Mouse (Mus musculus) midbrain, postnatal 0 days (tissue): Measurements from ENCODE around the gene Gm17087. TPM values are rescaled to one million over a fixed set of nuclear protein-coding genes. Genes with fewer than 3 reads are reported as not detected.
A peak's percentile ranks its signal among the peaks of the same experiment; 100 is the strongest.

Experiments
- ATAC-seq: fragments of 200-750 bp; cut with Nextera tagmentation; 2 replicates; pipeline ENCODE4 v1.8.0; 2017; ENCODE audit warnings: moderate number of reproducible peaks, mild to moderate bottlenecking, moderate TSS enrichment, moderate library complexity; ENCODE audit not compliant: low FRiP score
- DNase-seq: peaks from one replicate; pipeline ENCODE4 v3.0.0-alpha.2; 2015; ENCODE audit warnings: low spot score
- H3K27ac ChIP-seq: fragments of 300-500 bp; sonication (generic); 2 replicates; pipeline ENCODE4 v1.5.1; 2014; ENCODE audit warnings: low read depth, mild to moderate bottlenecking, low read length, mixed read lengths
- H3K27me3 ChIP-seq: fragments of 300-500 bp; sonication (generic); 2 replicates; pipeline ENCODE4 v1.6.1; 2014; ENCODE audit warnings: low read length, control low read depth, mixed read lengths; ENCODE audit not compliant: insufficient read depth
- H3K36me3 ChIP-seq: fragments of 300-500 bp; sonication (generic); 2 replicates; pipeline ENCODE4 v1.6.1; 2014; ENCODE audit warnings: low read length, control low read depth, mixed read lengths; ENCODE audit not compliant: insufficient read depth
- H3K4me1 ChIP-seq: fragments of 300-500 bp; sonication (generic); 2 replicates; pipeline ENCODE4 v1.6.1; 2014; ENCODE audit warnings: mild to moderate bottlenecking, control low read depth, antibody characterized with exemption, low read length, mixed read lengths; ENCODE audit not compliant: insufficient read depth
- H3K4me2 ChIP-seq: fragments of 300-500 bp; sonication (generic); 2 replicates; pipeline ENCODE4 v1.6.1; 2014; ENCODE audit warnings: low read depth, mild to moderate bottlenecking, low read length, mixed read lengths; ENCODE audit not compliant: poor library complexity, severe bottlenecking
- H3K4me3 ChIP-seq: fragments of 300-500 bp; sonication (generic); 2 replicates; pipeline ENCODE4 v1.5.1; 2014; ENCODE audit warnings: low read depth, mild to moderate bottlenecking, low read length, moderate library complexity
- H3K9ac ChIP-seq: fragments of 300-500 bp; sonication (generic); replicated peaks from 2 replicates; pipeline ENCODE4 v1.6.1; 2014; ENCODE audit warnings: mild to moderate bottlenecking, low read length, moderate library complexity, mixed read lengths; ENCODE audit not compliant: poor library complexity, severe bottlenecking
- H3K9me3 ChIP-seq: fragments of 300-500 bp; sonication (generic); 2 replicates; pipeline ENCODE4 v1.6.1; 2016; ENCODE audit warnings: low read length, control low read depth
- CTCF ChIP-seq: IDR thresholded peaks from 2 replicates; pipeline ENCODE4 v1.5.1; 2016; ENCODE audit warnings: antibody characterized with exemption, mild to moderate bottlenecking
- WGBS: fragments of 180-500 bp; shearing (Covaris S2); extraction: QIAGEN DNeasy Blood & Tissue Kit; methylation state at CpG from one replicate; pipeline ENCODE4 v1.1.7; 2014; 5-methylcytosine and 5-hydroxymethylcytosine counted together
- polyA plus RNA-seq: library from polyadenylated mRNA; unstranded; fragments of >200 nt; fragmentation: Nextera tagmentation; extraction: Ambion mirVana; gene quantifications from 2 replicates; pipeline ENCODE4 v1.2.1, GENCODE M21; 2015
- total RNA-seq: library from RNA; depleted of rRNA; stranded (reverse); fragments of >200 nt; gene quantifications from 2 replicates; pipeline ENCODE4 v1.2.3, GENCODE M21; 2014

The Gm17087 gene
- total and polyA plus RNA-seq, 2 experiments from 2014 or later = not detected

- Histone ChIP-seq H3K4me1 (no peaks in the 10 kb centered on the region), H3K9ac (no peak overlapping the region), H3K27ac (no peak overlapping the region), H3K4me2 (no peak overlapping the region), H3K36me3 (no peaks in the 10 kb centered on the region), H3K9me3 (no peaks in the 10 kb centered on the region), H3K27me3 (no peaks in the 10 kb centered on the region), H3K4me3 (no peak overlapping the region)
- no peak for TF ChIP-seq CTCF
- DNase-seq (no peak), ATAC-seq (no peak)
- 86% methylated on average over 8 of the region's 8 CpGs for WGBS
Measured at GRCm38 (mm10) chr17:8552346-8553035, 14.3 kb downstream of the Gm17087 start.

- H3K9ac ChIP-seq = no peak overlapping the region
- H3K4me1 ChIP-seq = no peaks in the 10 kb centered on the region
- H3K9me3 ChIP-seq = no peaks in the 10 kb centered on the region
- H3K27me3 ChIP-seq = no peaks in the 10 kb centered on the region
- no peak overlapping the region for H3K27ac ChIP-seq
- no peak overlapping the region for H3K4me2 ChIP-seq
- ATAC-seq (no peak), DNase-seq (no peak)
- WGBS = 78% methylated on average over 3 of the region's 3 CpGs
- H3K4me3 ChIP-seq = no peak overlapping the region
- TF ChIP-seq CTCF = no peak
- no peaks in the 10 kb centered on the region for H3K36me3 ChIP-seq
Measured at GRCm38 (mm10) chr17:8551641-8552040, 15.1 kb downstream of the Gm17087 start.

DNA sequence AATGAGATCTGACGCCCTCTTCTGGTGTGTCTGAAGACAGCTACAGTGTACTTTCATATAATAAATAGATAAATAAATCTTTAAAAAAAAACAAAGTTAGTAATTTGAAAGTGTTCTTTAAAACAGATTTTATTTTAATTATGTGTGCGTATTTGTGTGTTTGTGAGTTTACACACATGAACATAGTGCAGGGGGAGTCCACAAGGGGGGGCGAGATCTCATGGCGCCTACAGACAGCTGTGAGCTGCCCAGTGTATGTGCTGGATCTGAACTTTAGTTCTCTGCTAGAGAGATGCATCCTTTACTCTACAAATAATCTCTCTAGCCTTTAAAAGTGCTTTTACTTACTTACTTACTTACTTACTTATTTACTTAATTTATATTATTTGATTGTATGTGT, 18.0 kb downstream of the Gm17087 start:
- Histone ChIP-seq H3K36me3 (no peaks in the 10 kb centered on the region), H3K4me2 (no peak overlapping the region), H3K4me3 (no peak overlapping the region), H3K9me3 (no peaks in the 10 kb centered on the region), H3K27me3 (no peaks in the 10 kb centered on the region), H3K9ac (no peak overlapping the region), H3K4me1 (no peaks in the 10 kb centered on the region), H3K27ac (no peak overlapping the region)
- 86% methylated on average over 4 of the region's 4 CpGs for WGBS
- no peak for TF ChIP-seq CTCF
- DNase-seq (no peak), ATAC-seq (no peak)

- TF ChIP-seq CTCF = no peak
- Histone ChIP-seq H3K4me2 (no peak overlapping the region), H3K36me3 (no peaks in the 10 kb centered on the region), H3K4me3 (no peak overlapping the region), H3K27ac (no peak overlapping the region), H3K27me3 (no peaks in the 10 kb centered on the region), H3K9ac (no peak overlapping the region), H3K9me3 (no peaks in the 10 kb centered on the region), H3K4me1 (no peaks in the 10 kb centered on the region)
- ATAC-seq (no peak), DNase-seq (no peak)
- 90% methylated on average over 9 of the region's 9 CpGs for WGBS
Measured at GRCm38 (mm10) chr17:8546366-8546765, 20.4 kb downstream of the Gm17087 start.

DNA sequence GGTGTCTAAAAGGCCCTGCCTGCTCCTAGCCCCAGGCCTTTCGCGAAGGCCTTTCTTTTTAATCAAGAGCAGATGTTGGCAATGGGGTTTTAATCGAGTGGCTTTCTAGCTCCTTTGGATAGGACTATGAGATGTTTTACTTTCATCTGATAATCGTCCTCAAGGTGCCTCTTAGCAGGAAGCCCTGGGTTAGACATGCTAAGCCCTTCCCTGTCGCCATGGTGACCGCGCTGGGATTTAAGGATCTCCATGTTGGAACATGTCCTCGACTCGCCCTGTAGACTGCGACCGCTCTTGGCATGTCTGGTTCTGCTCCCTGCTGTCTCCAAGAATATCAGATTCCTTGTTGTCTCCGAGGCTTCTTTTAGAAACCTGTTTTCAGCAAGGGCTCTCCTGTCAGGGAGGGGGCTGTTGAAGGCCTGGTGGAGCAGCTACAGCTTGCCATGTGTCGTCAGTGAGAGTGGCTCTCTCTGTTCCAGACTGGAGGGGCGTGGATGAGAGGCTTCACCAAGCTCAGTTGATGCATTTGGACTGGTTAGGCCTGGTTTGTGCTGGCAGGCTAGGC, 24.7 kb downstream of the Gm17087 start:
- no peak for TF ChIP-seq CTCF
- WGBS = 64% methylated on average over 14 of the region's 14 CpGs
- ATAC-seq = no peak
- Histone ChIP-seq H3K9ac (no peak overlapping the region), H3K27ac (no peak overlapping the region), H3K9me3 (no peaks in the 10 kb centered on the region), H3K36me3 (no peaks in the 10 kb centered on the region), H3K4me2 (no peak overlapping the region), H3K4me3 (no peak overlapping the region), H3K27me3 (no peaks in the 10 kb centered on the region), H3K4me1 (no peaks in the 10 kb centered on the region)
- DNase-seq = no peak

- TF ChIP-seq CTCF = 0 out of 2 replicates have a peak, but pooled peaks have one; percentile 19
- Histone ChIP-seq H3K27me3 (no peaks in the 10 kb centered on the region), H3K9me3 (no peaks in the 10 kb centered on the region), H3K4me3 (no peak overlapping the region), H3K4me1 (no peaks in the 10 kb centered on the region), H3K9ac (no peak overlapping the region), H3K27ac (no peak overlapping the region), H3K4me2 (no peak overlapping the region), H3K36me3 (no peaks in the 10 kb centered on the region)
- 74% methylated on average over 3 of the region's 3 CpGs for WGBS
- no peak for DNase-seq
- ATAC-seq = no peak
Measured at GRCm38 (mm10) chr17:8538102-8538501, 28.6 kb downstream of the Gm17087 start.
